Mouse (Mus musculus) neural tube, embryonic 10.5 days (tissue): Measurements from ENCODE around the gene Ang.

Source experiments
- DNase-seq: peaks from one replicate; pipeline ENCODE4 v3.0.0-alpha.2; 2017; ENCODE audit warnings: low spot score; ENCODE audit errors: extremely low spot score

Ang gene

DNA sequence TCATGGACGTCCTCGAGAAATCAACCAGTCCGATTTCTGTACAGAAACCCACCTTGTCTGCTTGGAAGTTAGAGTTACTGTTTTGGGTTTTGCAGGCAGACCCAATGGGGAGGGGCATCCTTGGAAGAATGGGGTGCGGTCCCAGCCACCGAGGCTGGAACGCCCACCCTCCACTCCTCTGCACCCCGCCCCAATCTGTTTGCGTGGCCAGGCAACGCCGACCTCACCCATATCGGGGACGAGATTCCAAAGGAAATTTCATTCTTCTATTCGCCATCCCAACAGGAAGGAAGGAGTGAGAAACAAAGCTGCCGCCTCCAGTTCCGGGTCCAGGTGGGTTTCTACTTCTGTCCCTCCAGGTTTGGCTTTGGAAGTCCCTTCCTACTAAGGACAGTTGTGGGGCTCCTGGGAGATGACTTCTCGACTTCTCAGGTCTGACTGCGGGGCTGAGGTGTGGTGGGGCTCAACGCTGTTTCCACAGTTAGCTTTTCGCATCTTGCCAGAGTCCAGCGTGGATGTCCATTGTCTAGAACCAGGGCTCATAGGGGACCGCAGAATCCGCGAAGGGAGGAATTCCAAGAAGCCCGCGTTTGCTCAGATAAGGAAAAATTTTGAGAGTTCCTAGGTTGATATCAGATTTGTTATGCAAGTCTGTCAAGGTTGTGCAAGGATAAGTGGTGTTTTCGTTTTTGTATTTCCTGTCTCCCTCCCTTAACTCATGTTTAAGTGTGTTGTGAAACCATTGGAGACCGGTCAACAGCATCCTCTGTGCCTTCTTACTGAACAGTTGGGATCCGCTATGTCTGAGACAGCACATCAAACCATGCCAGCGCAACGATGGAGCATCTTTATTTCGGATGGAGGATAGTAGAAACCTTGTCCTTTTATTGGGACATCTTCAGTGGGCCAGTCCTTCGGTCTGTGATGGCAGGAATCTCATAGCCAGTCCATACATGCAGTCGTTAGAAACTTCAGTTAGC is at the start of gene Ang, which contains the start of gene Rnase4:
Gene Ang (plus strand): TSS at position 230 of the 980 bp plus-strand sequence.
Gene Rnase4 (plus strand): TSS at position 157 of the 980 bp plus-strand sequence.
- DNase-seq, result peak; percentile 65

DNA sequence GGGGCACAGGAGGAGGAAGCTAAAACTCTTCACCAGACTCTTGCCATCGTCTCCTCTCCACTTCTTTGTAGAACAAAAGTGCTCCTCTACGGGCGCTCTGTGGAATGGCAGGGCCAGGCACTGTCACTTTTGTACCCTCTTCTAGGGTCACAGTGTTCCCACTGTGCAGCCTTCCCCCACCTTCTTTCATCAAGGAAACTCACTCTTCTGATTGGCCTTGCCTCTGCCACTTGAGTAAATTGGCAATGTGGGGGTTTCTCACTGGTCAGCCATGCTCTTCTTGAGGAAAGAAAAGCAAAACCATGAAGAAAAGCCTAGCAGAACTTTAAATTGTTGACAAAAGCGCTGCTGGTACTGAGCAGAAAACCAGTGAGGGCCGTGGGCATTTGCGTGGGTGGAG is 49.2 kb upstream of the Ang start, which contains the start of gene Rnase9:
Gene Rnase9 (minus strand): TSS at position 101 of the 400 bp plus-strand sequence.
- no peak for DNase-seq

DNA sequence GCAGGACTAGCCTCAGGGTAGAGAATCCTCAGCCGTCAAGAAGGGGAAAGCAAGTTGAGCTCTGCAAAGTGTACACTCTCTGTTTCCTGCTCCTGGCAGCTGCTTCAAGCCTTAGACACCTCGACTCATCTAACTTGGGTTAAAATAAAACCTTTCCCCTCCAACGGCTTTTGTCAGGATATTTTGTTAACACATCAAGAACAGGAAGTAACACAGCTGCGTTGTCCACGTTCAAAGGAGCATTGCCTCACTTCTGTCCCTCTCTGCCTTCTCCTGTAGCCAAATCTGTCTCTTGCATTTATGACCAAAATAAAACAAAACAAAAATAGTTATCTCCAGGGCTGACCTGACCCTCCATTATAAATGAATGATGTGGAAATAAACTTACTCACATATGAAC is 43.1 kb upstream of the Ang start:
- no peak for DNase-seq

DNA sequence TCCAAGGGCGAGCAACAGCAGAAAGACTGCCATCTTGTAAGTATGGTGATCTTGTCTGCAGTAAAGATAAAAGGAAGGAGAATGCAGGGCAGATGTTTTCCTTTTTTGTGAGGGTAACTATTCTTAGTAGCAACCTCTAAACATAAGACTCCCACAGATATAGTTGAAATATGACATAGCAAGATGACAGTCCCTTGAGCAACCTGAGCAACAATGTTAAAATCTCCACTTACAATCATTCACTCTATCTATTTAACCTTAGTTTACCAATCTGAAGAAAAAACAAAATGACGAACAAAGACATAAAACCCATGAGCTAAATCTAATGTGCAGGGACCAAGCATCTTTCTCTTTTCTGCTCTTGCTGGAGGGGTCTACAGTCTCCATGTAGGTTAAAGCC is 40.9 kb upstream of the Ang start, which contains the start of gene Rnase11:
Gene Rnase11 (minus strand): TSS at position 101 of the 400 bp plus-strand sequence.
- DNase-seq, result no peak

DNA sequence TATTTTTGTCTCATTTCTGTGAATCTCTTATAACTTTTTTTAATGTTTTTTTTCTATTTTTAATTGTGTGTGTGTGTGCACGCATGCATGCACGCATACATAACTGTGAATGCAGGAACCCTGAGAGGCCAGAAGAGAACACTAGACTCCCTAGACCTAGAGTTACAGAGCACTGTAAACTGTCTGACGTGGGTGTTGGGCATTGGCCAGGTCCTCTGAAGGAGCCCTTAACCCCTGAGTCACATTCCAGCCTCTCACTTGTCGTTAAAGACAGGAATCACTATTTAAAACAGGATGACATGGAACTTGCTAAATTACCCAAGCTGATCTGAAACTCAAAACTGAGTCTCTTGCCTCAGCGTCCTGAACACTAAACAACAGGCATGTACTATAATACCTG is 39.0 kb upstream of the Ang start:
- no peak for DNase-seq

DNA sequence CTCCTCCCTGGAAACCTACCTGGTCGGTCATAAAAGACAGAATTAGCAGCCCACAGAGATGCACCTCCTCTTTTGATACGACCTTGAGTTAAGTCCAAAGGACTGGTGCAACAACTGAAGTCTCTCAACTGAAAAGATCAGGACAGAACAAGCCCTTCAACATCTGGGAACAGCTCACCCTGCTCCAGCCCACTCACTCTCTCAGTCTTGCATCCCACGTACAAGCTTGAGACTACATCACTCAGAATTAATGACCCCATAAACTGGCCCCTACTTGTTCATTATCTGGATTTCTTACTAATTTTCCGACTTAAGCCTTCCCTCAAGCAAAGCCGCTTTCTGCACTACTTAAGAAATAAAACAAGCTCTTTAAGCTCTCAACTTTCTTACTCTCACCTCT is 37.8 kb upstream of the Ang start:
- DNase-seq, result no peak

DNA sequence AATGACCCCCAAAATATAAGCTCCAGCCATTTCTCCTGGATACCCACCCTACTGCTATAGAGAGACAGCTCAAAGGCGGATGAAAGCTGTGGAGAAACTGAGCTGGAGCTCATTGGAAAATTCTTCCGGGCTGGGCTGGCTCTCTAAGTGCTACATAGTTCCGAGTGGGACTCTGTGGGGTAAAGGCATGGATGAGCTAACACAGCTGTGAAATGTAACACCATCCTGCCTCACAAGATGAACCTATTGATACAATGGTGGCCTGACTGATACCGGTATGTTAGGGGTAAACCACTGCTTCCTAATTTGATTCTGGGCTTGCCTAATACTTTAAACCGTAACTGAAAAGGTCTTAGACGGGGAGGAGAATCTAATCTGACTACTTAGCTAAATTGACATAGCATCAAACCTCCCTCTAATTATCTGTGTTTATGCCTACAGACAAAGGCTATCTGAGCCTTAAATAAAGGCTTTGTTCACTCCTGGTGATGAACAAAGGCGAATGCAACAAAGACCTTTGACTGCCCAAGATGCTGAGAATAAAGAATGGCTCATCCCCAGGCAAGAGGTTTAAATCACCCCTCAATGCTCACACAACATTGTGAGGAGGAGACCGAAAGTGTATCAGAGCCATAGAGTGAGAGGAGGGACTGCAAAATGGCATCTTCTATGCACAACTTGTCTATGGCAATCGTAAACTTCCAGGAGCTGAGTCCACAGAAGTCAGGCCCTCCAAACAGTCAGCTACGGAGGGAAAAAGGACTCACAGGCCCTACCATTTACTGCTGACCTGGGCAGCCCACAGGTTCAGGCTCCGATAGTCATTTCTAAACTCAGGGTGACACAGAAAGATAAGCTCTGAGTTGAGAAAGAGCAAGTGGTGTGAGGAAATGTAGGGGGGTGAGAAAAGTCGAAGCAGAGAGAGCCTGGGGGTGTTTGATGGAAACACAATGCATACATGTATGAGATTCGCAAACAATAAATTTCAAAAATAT is 36.4 kb upstream of the Ang start:
- DNase-seq, result no peak

DNA sequence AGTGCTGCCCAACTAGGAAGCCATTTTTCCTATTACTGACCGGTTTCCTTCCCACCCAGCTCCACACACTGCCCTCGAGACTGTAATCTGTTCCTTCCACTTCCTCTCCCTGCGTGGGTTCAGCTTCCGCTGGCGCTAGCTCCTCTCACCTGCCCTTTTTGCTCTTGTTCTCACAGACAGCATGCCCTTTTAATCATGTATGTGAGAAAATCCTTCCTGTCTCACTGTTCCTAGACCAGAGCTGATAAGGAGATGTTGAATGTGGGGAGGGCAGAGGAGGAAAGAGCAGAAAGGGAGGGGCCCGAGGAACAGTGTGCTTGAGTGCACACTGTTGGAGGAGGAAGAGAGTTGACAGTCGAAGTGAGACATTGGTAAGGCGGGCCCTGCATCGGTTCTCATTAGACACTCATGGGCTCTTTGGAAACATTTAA is 33.5 kb upstream of the Ang start, which contains the start of gene Rnase12:
Gene Rnase12 (minus strand): TSS at position 261 of the 431 bp plus-strand sequence.
- DNase-seq, result no peak

DNA sequence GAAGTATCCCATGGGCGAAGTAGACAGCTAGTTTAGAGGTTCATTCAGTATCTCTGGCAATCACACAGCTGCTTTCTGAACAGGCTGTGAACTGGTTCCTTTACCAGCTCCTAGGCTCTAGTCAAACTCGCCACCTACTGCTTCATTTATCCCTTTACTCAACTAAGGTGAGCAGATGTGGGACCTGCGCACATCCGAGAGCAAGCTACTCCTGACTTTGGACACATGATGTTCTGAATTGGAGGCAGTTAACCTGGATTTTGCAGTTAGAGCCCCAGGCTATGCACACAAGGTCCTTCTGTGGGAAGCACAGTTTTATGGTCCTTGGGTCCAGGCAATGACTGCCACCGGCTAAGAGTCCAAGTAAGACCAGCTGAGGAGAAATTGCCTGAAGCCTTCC is 30.2 kb upstream of the Ang start:
- no peak for DNase-seq

DNA sequence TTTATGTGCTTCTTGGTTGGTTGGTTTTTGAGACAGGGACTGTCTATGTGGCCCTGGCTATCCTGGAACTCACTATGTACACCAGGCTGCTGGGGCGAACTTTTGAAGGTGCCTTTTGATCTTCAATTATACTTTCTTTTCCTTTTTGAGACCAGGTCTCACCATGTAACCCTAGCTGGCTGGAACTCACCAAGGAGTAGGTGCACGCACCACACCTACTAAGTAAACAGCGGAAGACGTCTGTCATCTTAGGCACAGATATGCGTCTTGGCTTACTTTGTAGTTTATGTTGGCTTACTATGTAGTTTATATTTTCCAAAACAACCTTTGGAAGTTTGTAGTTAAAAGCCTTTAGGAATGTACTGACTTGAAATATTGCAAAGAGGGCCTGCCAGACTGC is 22.0 kb upstream of the Ang start:
- no peak for DNase-seq

DNA sequence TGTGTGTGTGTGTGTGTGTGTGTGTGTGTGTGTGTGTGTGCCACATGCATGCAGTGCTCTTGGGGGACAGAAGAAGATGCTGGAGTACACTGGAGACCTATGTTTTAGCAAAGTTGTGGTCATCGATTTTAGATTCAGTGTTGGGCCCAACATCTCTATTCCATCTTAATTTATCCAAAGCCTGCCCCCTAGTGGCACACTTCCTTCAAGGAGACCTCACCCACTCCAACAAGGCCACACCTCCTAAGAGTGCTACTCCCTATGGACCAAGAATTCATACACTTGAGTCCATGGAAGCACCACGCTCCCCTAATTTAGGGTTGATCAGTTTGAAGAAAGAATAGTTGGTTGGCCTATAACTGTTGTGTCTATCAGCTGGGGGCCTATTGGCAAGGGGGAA is 21.3 kb upstream of the Ang start:
- no peak for DNase-seq

DNA sequence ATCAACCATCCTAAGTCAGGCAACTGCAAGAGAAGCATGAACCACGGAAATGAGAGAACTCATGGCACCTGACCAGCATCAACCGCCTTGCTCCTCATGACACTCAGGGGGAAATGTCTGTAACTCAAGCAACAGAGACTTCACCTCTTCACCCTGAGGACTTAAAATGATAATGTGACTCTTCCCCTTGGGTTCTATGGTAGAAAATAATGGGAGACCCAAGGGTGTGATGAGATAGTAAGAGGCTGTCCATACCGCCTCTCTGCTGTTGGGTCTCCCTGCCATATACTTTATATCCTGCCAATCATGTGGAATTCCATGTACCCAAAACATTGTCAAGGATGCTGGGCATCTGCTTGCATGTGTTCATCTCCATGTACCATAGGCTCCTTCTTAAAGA is 16.6 kb upstream of the Ang start, which contains the start of gene Olfr750:
Gene Olfr750 (minus strand): TSS at position 101 of the 400 bp plus-strand sequence.
- DNase-seq, result no peak

DNA sequence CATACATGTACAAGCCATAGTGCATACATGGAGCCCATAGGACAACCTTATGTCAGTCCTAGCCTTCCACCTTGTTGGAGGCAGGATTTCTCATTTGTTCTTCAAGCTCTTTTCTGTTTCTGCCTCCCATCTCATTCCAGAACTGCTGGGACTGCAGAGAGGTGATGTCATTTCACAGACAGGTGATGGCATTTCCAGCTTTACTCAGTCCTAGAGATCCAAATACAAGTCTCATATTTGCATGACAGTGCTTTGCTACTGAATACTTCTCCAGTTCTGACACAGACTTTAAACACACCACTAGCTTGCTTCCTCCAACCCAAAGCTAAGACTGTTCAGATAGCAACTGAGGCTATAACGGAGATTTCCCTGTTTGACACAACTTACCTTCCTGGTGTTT is 11.8 kb upstream of the Ang start:
- DNase-seq, result no peak

DNA sequence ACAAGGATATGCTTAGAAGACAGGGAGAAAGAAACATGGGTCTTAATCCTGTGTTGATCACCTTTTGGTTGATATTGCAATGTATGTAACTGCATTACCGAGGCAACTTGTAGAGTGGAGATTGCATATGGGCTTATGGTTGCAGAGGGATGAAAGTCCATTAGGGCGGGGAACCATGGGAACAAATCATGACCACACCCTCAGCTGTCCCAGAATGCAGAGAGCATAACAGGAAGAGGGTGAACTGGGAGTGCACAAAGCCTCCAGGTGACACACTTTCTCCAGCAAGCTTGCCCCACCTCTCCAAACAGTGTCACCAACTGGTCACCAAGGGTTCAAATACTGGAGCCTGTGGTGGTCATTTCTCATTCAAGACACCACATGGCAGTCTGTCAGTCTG is 9.9 kb upstream of the Ang start:
- no peak for DNase-seq

DNA sequence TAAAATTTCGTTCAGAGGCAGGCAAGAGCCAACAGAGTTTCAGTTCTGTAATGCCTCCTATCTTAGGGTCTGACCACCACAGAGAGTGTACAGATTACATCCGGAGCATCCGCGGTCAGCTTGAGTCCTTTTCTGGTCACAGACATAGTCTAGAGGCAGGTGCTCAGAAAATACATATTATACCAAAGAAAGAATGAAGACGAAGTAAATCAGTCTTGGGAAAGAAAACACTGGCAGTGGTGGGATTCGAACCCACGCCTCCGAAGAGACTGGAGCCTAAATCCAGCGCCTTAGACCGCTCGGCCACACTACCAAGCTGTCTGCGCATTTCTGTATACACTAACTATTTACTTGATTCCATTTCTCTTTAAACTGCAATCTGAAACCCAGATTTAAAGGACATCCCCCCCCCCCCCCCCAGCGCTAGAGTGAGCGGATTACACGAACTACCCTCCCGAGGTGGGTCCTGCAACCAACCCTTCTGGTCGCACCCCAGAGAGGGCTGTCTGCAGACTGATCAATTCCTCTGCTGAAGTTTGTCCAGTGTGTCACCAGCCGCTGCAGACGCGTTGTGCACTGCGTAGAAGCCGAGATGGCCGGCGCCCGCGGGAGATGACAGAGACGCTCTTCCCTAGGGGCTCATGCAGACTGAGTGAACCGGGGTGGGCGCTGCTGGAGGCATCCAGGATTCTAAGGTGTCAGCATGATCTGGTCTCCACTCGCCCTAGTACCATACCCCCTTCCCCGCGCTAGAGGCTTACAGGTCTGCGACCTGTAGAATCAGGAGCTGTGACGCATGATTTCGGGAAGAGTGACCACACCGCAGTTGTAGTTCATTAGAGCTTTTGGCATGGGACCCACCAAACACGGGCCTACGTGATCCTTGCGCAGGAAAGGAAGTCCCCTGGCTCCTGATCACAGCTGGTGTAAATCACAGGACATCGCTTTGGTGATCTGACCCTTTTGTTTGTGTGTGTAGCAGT is 8.1 kb upstream of the Ang start:
- peak; percentile 73 for DNase-seq

DNA sequence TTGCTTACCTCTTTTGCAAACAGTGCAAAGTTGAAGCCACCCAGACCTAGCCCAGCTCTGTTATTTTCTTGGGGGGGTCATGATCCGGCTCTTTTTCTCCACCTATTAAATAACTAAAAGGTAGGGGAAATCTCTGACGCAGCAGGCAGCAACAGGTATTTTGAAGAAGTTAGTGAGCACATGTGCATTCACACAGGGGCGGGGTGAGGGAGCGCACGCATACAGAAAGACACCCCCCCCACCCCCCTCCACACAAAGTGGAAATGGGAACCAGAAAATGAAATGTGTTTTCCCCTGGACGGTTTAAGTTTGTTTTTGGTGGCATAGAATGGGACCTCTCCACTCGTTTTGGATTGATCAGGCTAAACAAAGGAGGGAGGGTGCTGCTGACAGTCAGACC is 7.1 kb upstream of the Ang start:
- DNase-seq, result peak; percentile 19

DNA sequence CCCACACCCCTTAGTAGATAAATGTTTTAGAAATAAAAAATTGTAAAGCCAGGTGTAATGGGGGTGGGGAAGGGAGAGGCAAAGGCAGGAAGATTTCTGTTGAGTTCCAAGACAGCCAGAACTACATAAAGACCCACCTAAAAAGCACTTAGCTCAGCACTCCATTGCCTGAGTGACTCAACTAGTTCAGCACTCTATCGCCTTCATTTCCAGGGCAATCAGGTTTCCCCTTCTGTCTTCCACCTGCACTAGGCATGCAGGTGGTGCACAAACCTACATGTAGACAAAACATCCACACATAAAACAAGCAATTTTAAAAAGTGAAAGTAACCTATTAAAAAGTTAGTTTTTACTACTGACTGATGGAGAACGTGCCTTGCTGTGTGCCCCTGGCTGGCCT is 5.9 kb upstream of the Ang start:
- DNase-seq, result no peak

DNA sequence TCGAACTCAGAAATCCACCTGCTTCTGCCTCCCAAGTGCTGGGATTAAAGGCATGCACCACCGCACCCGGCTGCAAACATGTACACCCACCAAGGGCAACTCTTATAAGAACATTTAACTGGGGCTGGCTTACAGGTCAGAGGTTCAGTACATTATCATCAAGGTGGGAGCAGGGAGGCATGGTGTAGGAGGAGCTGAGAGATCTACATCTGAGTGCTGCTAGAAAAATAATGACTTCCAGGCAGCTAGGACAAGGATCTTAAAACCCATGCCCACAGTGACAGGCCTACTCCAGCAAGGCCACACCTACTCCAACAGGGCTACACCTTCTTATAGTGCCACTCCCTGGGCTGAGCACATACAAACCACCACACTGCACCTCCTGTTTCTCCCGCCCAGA is 5.0 kb upstream of the Ang start:
- no peak for DNase-seq

DNA sequence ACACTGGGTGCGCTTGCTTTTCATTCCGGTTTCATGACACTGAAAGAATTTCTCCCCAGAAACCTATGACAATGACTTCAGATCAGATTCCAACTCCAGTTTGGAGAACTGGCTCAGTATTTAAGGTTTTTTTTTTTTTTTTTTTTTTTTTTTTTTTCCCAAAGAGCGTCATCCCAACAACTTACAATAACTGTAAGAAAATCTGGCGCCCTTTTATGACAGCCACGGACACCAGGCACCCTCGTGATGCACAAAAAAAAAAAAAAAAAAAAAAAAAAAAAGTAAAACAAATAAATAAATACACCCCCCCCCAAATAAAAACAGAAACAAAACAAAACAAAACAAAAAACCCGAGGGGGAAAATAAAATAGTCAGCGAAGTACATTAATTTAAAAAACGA is 3.2 kb upstream of the Ang start:
- no peak for DNase-seq
